Mouse (Mus musculus) olfactory bulb, adult 2 months (tissue): Measurements from ENCODE around the gene Banf2. TPM values are rescaled to one million over a fixed set of nuclear protein-coding genes. Genes with fewer than 3 reads are reported as not detected.

Experiments
- H3K27ac ChIP-seq: fragments of 200-500 bp; 2 replicates; pipeline ENCODE4 v1.5.1; 2012; ENCODE audit warnings: low read depth, low read length; ENCODE audit not compliant: insufficient read depth
- H3K4me1 ChIP-seq: fragments of 200-500 bp; 2 replicates; pipeline ENCODE4 v1.6.1; 2012; ENCODE audit warnings: low read length; ENCODE audit not compliant: control insufficient read depth, insufficient read depth
- H3K4me3 ChIP-seq: fragments of 200-500 bp; 2 replicates; pipeline ENCODE4 v1.5.1; 2012; ENCODE audit warnings: mild to moderate bottlenecking, low read depth, low read length, moderate library complexity; ENCODE audit not compliant: insufficient read depth
- CTCF ChIP-seq: fragments of 200-500 bp; IDR thresholded peaks from 2 replicates; pipeline ENCODE4 v1.5.1; 2012; ENCODE audit warnings: low read depth, mild to moderate bottlenecking, low read length, moderate library complexity; ENCODE audit not compliant: insufficient read depth
- POLR2A ChIP-seq: fragments of 200-500 bp; IDR thresholded peaks from 2 replicates; pipeline ENCODE4 v1.6.1; 2012; ENCODE audit warnings: mild to moderate bottlenecking, low read depth, low read length, moderate library complexity; ENCODE audit not compliant: insufficient read depth
- whole genome bisulfite sequencing: fragments of 180-500 bp; shearing (Covaris S2); methylation state at CpG from one replicate; pipeline ENCODE4 v1.1.7; 2018; 5-methylcytosine and 5-hydroxymethylcytosine counted together
- polyA plus RNA-seq: library from polyadenylated mRNA; stranded (reverse); fragments of >200 nt; gene quantifications from 2 replicates; pipeline ENCODE4 v1.2.4, GENCODE M21; 2012; ENCODE audit warnings: low replicate concordance; ENCODE audit not compliant: missing spikeins, insufficient read depth, insufficient read length

The Banf2 gene
- polyA plus RNA-seq = not detected in 2 replicates

- no peaks in the 10 kb centered on the region for H3K4me1 ChIP-seq
- WGBS = 88% methylated on average over 2 of the region's 2 CpGs
- no peak for TF ChIP-seq CTCF
- TF ChIP-seq POLR2A = no peak
- H3K4me3 ChIP-seq = no peak within 1 kb of the TSS
- no peak within 1 kb of the TSS for H3K27ac ChIP-seq
Measured at GRCm38 (mm10) chr2:144032664-144033063, at the start of gene Banf2. TSS of gene Banf2 (plus strand) at chr2:144033059.

GRCm38 (mm10) chr2:143983482-143983881 is 49.4 kb upstream of the Banf2 start:
- 77% methylated on average over 2 of the region's 2 CpGs for WGBS
- Histone ChIP-seq H3K27ac (no peak overlapping the region), H3K4me1 (peaks cover 3% of the 10 kb centered on the region), H3K4me3 (no peak overlapping the region)
- TF ChIP-seq CTCF (no peak), POLR2A (no peak)

DNA sequence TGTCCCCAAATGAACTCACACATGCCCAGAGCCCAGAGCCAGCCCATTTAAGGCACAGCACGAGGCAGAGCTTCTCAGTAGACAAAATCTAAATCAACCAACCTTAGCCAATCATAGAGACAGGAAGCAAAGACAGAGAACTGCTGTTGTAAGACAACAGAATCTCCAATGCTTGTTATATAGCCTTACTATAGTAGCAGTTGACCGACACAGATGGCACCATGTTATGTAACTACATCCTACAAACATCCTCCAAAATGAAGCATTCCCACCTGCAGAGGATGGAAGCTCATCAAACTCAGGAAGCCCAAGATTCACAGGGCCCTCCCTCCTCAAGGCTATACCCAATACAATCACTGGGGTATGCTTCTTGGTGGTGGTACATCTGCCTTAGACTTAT is 45.4 kb upstream of the Banf2 start:
- no peak for TF ChIP-seq CTCF
- TF ChIP-seq POLR2A = no peak
- no peak overlapping the region for H3K4me3 ChIP-seq
- no peak overlapping the region for H3K27ac ChIP-seq
- WGBS = 62% methylated on average over 2 of the region's 2 CpGs
- peaks cover 2% of the 10 kb centered on the region for H3K4me1 ChIP-seq

DNA sequence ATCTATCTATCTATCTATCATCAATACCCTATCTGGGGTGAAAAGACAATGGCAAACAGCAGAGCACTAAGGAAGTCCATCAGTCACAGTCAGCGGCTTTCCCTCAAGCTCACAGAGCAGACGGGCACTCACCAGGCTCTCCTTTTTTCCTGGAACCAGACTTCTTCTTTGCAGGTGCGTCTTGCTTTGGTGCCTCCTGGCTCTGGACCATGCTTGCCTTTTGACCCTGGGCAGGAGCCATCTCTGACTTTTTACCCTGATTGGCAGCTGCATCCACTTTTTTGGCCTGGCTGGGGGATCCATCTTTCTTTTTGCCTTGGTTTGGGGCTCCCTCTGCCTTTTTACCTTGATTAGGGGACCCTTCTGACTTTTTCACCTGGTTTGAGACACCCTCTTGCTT is 44.8 kb upstream of the Banf2 start:
- no peak overlapping the region for H3K27ac ChIP-seq
- H3K4me1 ChIP-seq = peaks cover 2% of the 10 kb centered on the region
- 92% methylated on average over 3 of the region's 3 CpGs for WGBS
- H3K4me3 ChIP-seq = no peak overlapping the region
- TF ChIP-seq CTCF (no peak), POLR2A (no peak)

GRCm38 (mm10) chr2:143990997-143991396 is 41.9 kb upstream of the Banf2 start:
- 13% methylated on average over 1 of the region's 1 CpGs for WGBS
- TF ChIP-seq POLR2A (no peak), CTCF (no peak)
- Histone ChIP-seq H3K4me3 (no peak overlapping the region), H3K27ac (no peak overlapping the region), H3K4me1 (peaks cover 2% of the 10 kb centered on the region; the same call in 1 of the 2 replicates)

- Histone ChIP-seq H3K4me1 (peaks cover 2% of the 10 kb centered on the region; the same call in 1 of the 2 replicates), H3K4me3 (no peak overlapping the region), H3K27ac (no peak overlapping the region)
- WGBS = 84% methylated on average over 7 of the region's 7 CpGs
- TF ChIP-seq POLR2A (no peak), CTCF (no peak)
Measured at GRCm38 (mm10) chr2:143991964-143992672, 40.7 kb upstream of the Banf2 start.

GRCm38 (mm10) chr2:143992977-143993376 is 39.9 kb upstream of the Banf2 start:
- no peak overlapping the region for H3K27ac ChIP-seq
- no peak overlapping the region for H3K4me3 ChIP-seq
- TF ChIP-seq CTCF = no peak
- TF ChIP-seq POLR2A = no peak
- peaks cover 2% of the 10 kb centered on the region; the same call in 1 of the 2 replicates for H3K4me1 ChIP-seq
- 81% methylated on average over 1 of the region's 1 CpGs for WGBS

DNA sequence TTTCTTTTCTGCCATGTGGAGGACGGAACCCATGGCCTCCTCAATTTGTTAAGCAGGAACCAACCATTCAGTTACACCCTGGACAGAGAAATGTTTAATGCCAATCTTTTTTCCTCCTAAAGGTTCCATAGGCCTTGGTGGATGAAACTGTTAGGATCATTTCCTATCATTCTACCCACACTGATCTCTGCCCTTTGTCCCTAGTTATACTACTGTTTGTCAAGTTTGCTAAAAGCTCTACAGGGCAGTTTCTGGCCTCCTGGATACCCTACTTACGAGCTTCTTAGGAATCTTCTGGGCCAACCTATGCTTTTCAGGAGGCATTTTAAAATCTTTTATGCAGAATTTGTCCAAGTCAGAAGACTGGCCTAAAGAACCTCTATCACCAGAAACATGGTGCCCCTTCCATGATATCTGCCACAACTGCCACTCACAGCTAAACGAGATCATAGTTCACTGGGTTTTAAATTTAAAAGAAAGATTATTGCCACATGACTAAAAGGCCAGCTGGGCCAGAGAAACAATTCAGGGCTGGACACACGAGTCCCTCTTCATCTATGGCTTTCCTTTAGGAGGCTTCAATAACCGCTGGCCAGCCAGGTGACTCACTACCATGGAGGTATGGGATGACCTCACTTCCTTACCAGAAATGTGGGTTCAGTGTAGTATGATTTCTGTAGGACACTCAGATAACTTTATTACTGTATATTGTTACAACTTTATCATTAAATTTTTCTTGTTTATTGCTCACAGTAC is 30.5 kb upstream of the Banf2 start:
- TF ChIP-seq CTCF (no peak), POLR2A (no peak)
- 87% methylated on average over 5 of the region's 5 CpGs for WGBS
- no peak overlapping the region for H3K27ac ChIP-seq
- no peaks in the 10 kb centered on the region for H3K4me1 ChIP-seq
- H3K4me3 ChIP-seq = no peak overlapping the region

DNA sequence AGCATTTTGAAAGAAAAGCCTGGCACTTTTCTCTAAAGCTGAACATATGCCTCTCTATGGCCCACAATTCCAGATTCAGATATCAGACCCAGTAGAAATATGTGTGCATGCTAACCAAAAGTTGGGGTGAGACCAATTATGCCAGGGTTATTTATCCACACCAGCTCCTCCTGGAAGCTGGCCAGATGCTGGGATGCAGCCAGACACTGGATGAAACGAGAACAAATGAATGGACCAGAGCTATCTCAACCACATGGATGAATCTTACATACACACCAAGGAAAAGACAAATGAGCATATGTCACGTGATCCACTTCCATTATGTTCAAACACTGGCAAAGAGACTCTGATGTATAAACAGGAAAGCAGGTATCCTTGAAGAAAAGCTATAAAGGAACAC is 29.3 kb upstream of the Banf2 start:
- no peak for TF ChIP-seq POLR2A
- TF ChIP-seq CTCF = no peak
- Histone ChIP-seq H3K4me1 (no peaks in the 10 kb centered on the region), H3K27ac (no peak overlapping the region), H3K4me3 (no peak overlapping the region)
- WGBS = 50% methylated on average over 2 of the region's 2 CpGs
